24 mouse cellular contexts compared by ENCODE assay signal in genomic region chr11:46842015-46842726, GRCm38 (mm10). TPM values are rescaled to one million over a fixed set of nuclear protein-coding genes. Genes with fewer than 3 reads are reported as not detected.
"Had no signal": no experiment of that assay in that cellular context is flagged by ENCODE, and none has a peak within 500 bp of the region (broad histone marks: within the 10 kb centered on the region; RNA-seq: fewer than 3 reads in every experiment).

No protein-coding gene starts in this region.

- H3K9ac ChIP-seq: intestine, embryonic 15.5 days; limb, embryonic 12.5 days; limb, embryonic 15.5 days; liver, embryonic 14.5 days; liver, postnatal 0 days; lung, embryonic 14.5 days; midbrain, embryonic 12.5 days; midbrain, embryonic 15.5 days; neural tube, embryonic 12.5 days; neural tube, embryonic 15.5 days had no signal

- H3K27me3 ChIP-seq: intestine, embryonic 15.5 days; limb, embryonic 12.5 days; limb, embryonic 15.5 days; midbrain, embryonic 12.5 days; midbrain, embryonic 15.5 days; neural tube, embryonic 12.5 days; neural tube, embryonic 15.5 days had no signal

- H3K4me1 ChIP-seq: intestine, embryonic 15.5 days; limb, embryonic 15.5 days; midbrain, embryonic 12.5 days; midbrain, embryonic 15.5 days; neural tube, embryonic 12.5 days; neural tube, embryonic 15.5 days had no signal

- H3K36me3 ChIP-seq: intestine, embryonic 15.5 days; limb, embryonic 12.5 days; limb, embryonic 15.5 days; midbrain, embryonic 12.5 days; midbrain, embryonic 15.5 days; neural tube, embryonic 12.5 days; neural tube, embryonic 15.5 days had no signal

- H3K27ac ChIP-seq: intestine, embryonic 15.5 days; left cerebral cortex, adult 2 months; limb, embryonic 12.5 days; limb, embryonic 15.5 days; liver, embryonic 14.5 days; macrophage; midbrain, embryonic 12.5 days; midbrain, embryonic 15.5 days; neural tube, embryonic 12.5 days; neural tube, embryonic 15.5 days had no signal

- H3K4me3 ChIP-seq: intestine, embryonic 15.5 days; left cerebral cortex, adult 2 months; limb, embryonic 12.5 days; limb, embryonic 15.5 days; midbrain, embryonic 12.5 days; midbrain, embryonic 15.5 days; neural tube, embryonic 12.5 days; neural tube, embryonic 15.5 days had no signal

- H3K9me3 ChIP-seq: intestine, embryonic 15.5 days; limb, embryonic 12.5 days; limb, embryonic 15.5 days; midbrain, embryonic 12.5 days; midbrain, embryonic 15.5 days; neural tube, embryonic 12.5 days; neural tube, embryonic 15.5 days had no signal

- DNase-seq: kidney, adult 11 months; kidney, adult 9 months; kidney, postnatal 10 days; kidney, postnatal 4 days; layer of hippocampus, postnatal 36 days; left cerebral cortex, postnatal 4 days; liver, postnatal 0 days; lung, embryonic 14.5 days; thymus, adult 18-20 months; thymus, postnatal 36 days had no signal

- ATAC-seq: intestine, embryonic 15.5 days; liver, postnatal 0 days; midbrain, embryonic 15.5 days had no signal

- H3K4me2 ChIP-seq: intestine, embryonic 15.5 days; limb, embryonic 12.5 days; limb, embryonic 15.5 days; liver, embryonic 11.5 days; lung, embryonic 14.5 days; midbrain, embryonic 12.5 days; midbrain, embryonic 15.5 days; neural tube, embryonic 12.5 days; neural tube, embryonic 15.5 days had no signal

RNA-seq across cellular contexts. Expression of gene Timd4, which starts 31.6 kb away (rescaled TPM):
- total RNA-seq: layer of hippocampus, adult 18-20 months; layer of hippocampus, postnatal 10 days; layer of hippocampus, postnatal 36 days; left cerebral cortex, adult 2 months; left cerebral cortex, postnatal 10 days; left cerebral cortex, postnatal 4 days had no signal
- polyA plus RNA-seq: limb, embryonic 12.5 days; neural tube, embryonic 12.5 days; neural tube, embryonic 15.5 days had no signal
